Mouse (Mus musculus) liver, adult 2 months (tissue): ENCODE data around the gene Unc119b.

Experiments used
- CTCF ChIP-seq: fragments of 200-500 bp; IDR thresholded peaks from 2 replicates; pipeline ENCODE4 v1.5.1; 2011; ENCODE audit warnings: low read depth, low read length, control low read depth
- POLR2A ChIP-seq: fragments of 200-500 bp; IDR thresholded peaks from 2 replicates; pipeline ENCODE4 v1.6.1; 2011; ENCODE audit warnings: low read length, control low read depth; ENCODE audit not compliant: insufficient read depth; ENCODE audit errors: extremely low read depth

DNA sequence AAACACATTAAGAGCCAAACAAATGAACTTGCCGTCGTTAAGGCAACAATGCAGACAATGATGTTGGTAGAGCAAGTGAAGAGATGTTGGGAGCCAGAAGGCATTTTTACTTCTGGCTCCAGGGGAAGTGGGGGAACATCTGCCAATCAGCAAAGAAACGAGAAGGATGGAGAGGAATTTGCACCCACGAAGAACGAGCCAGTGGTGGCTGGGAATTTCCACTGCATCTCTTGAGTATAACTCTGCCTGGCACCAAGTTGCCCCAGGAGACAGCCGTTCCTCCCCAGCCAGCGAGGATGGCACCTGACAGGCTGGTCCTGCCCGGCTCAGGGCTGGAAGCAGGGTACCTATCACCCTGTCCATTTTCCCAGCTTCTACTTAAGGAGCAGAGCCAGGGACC lies 48.1 kb upstream of the Unc119b start:
- no peak for TF ChIP-seq CTCF
- TF ChIP-seq POLR2A: no peak
